Mouse (Mus musculus) gonadal fat pad, adult 2 months (tissue): Measurements from ENCODE around the gene Neurl3. TPM values are rescaled to one million over a fixed set of nuclear protein-coding genes. Genes with fewer than 3 reads are reported as not detected.

Source experiments
- DNase-seq: peaks from one replicate; pipeline ENCODE4 v3.0.0-alpha.2; 2012; ENCODE audit warnings: low read depth
- polyA plus RNA-seq: library from polyadenylated mRNA; depleted of rRNA; stranded (reverse); fragments of >200 nt; gene quantifications from 2 replicates; pipeline ENCODE4 v1.2.3, GENCODE M21; 2012

The Neurl3 gene
- polyA plus RNA-seq, 1 experiment = 6.9 TPM

- DNase-seq = no peak
Observed at GRCm38 (mm10) chr1:36298107-36298506, 23.6 kb upstream of the Neurl3 start.

GRCm38 (mm10) chr1:36296466-36297149, 22.1 kb upstream of the Neurl3 start:
- no peak for DNase-seq

GRCm38 (mm10) chr1:36294402-36294801, 19.9 kb upstream of the Neurl3 start:
- DNase-seq = no peak

- no peak for DNase-seq
Observed at GRCm38 (mm10) chr1:36293470-36293869, 19.0 kb upstream of the Neurl3 start.

GRCm38 (mm10) chr1:36281849-36282248, 7.4 kb upstream of the Neurl3 start:
- no peak for DNase-seq

- no peak for DNase-seq
Observed at GRCm38 (mm10) chr1:36280938-36281337, 6.5 kb upstream of the Neurl3 start.

- no peak for DNase-seq
Observed at GRCm38 (mm10) chr1:36279202-36279601, 4.7 kb upstream of the Neurl3 start.

GRCm38 (mm10) chr1:36277267-36278060, 3.0 kb upstream of the Neurl3 start:
- DNase-seq = no peak

- no peak for DNase-seq
Observed at GRCm38 (mm10) chr1:36275635-36276389, 1.3 kb upstream of the Neurl3 start.

- DNase-seq = no peak
Observed at GRCm38 (mm10) chr1:36273288-36273687, 1.2 kb downstream of the Neurl3 start.

- no peak for DNase-seq
Observed at GRCm38 (mm10) chr1:36272546-36272945, 1.9 kb downstream of the Neurl3 start.

GRCm38 (mm10) chr1:36271516-36272230, 2.8 kb downstream of the Neurl3 start:
- no peak for DNase-seq

GRCm38 (mm10) chr1:36270666-36271065, 3.8 kb downstream of the Neurl3 start:
- no peak for DNase-seq

- no peak for DNase-seq
Observed at GRCm38 (mm10) chr1:36269121-36269795, 5.2 kb downstream of the Neurl3 start.

- DNase-seq = no peak
Observed at GRCm38 (mm10) chr1:36267595-36267994, 6.9 kb downstream of the Neurl3 start.

- DNase-seq = no peak
Observed at GRCm38 (mm10) chr1:36266293-36266692, 8.2 kb downstream of the Neurl3 start.

- no peak for DNase-seq
Observed at GRCm38 (mm10) chr1:36263833-36264488, 10.5 kb downstream of the Neurl3 start.

- no peak for DNase-seq
Observed at GRCm38 (mm10) chr1:36261708-36262504, 12.6 kb downstream of the Neurl3 start.

GRCm38 (mm10) chr1:36260418-36260817, 14.1 kb downstream of the Neurl3 start:
- DNase-seq = no peak

- no peak for DNase-seq
Observed at GRCm38 (mm10) chr1:36259281-36259680, 15.2 kb downstream of the Neurl3 start.
